Mouse (Mus musculus): ENCODE results near the gene Zfp143.

- TF ChIP-seq CTCF (IDR thresholded peaks at IDR 0.05; ENCODE audit: borderline replicate concordance, extremely low read depth, insufficient read depth, insufficient read length) (no peak), POLR2A (IDR thresholded peaks at IDR 0.05; ENCODE audit: borderline replicate concordance, extremely low read depth, insufficient read depth, insufficient read length, poor library complexity, severe bottlenecking) (no peak)
Observed at GRCm38 (mm10) chr7:110078168-110078567, 17.2 kb downstream of the Zfp143 start.

Measured in brain, embryonic 14.5 days (tissue).